Mouse (Mus musculus) embryonic facial prominence, embryonic 11.5 days (tissue): ENCODE measurements at regions not wholly inside any gene's neighbourhood (a gene's known extent, or its start where the extent isn't known, plus 50 kb on each side); places are given as distances from the start of the nearest gene placed in this dataset.

Experiments used
- ATAC-seq: fragments of 200-750 bp; cut with Nextera tagmentation; replicated peaks from 2 replicates; pipeline ENCODE4 v1.8.0; 2017; ENCODE audit warnings: low read depth; ENCODE audit not compliant: insufficient number of reproducible peaks, low FRiP score, low TSS enrichment
- DNase-seq: peaks from one replicate; pipeline ENCODE4 v3.0.0-alpha.2; 2015; ENCODE audit warnings: low spot score
- H3K27ac ChIP-seq: fragments of 300-500 bp; sonication (generic); replicated peaks from 2 replicates; pipeline ENCODE4 v1.5.1; 2014; ENCODE audit warnings: mild to moderate bottlenecking, low read depth, low read length, control low read depth
- H3K27me3 ChIP-seq: fragments of 300-500 bp; sonication (generic); 2 replicates; pipeline ENCODE4 v1.6.1; 2014; ENCODE audit warnings: mild to moderate bottlenecking, low read length, moderate library complexity, mixed read lengths; ENCODE audit not compliant: control insufficient read depth, insufficient read depth
- H3K36me3 ChIP-seq: fragments of 300-500 bp; sonication (generic); replicated peaks from 2 replicates; pipeline ENCODE4 v1.6.1; 2014; ENCODE audit warnings: low read depth, mild to moderate bottlenecking, low read length, moderate library complexity, mixed read lengths; ENCODE audit not compliant: control insufficient read depth, insufficient read depth
- H3K4me1 ChIP-seq: fragments of 300-500 bp; sonication (generic); 2 replicates; pipeline ENCODE4 v1.6.1; 2014; ENCODE audit warnings: low read length, mixed read lengths; ENCODE audit not compliant: control insufficient read depth, insufficient read depth
- H3K4me2 ChIP-seq: fragments of 300-500 bp; sonication (generic); 2 replicates; pipeline ENCODE4 v1.6.1; 2014; ENCODE audit warnings: low read depth, mild to moderate bottlenecking, control low read depth, low read length, moderate library complexity
- H3K4me3 ChIP-seq: fragments of 300-500 bp; sonication (generic); 2 replicates; pipeline ENCODE4 v1.5.1; 2014; ENCODE audit warnings: low read depth, low read length, control low read depth
- H3K9ac ChIP-seq: fragments of 300-500 bp; sonication (generic); replicated peaks from 2 replicates; pipeline ENCODE4 v1.6.1; 2014; ENCODE audit warnings: mild to moderate bottlenecking, control low read depth, low read length
- H3K9me3 ChIP-seq: fragments of 300-500 bp; sonication (generic); replicated peaks from 2 replicates; pipeline ENCODE4 v1.6.1; 2016; ENCODE audit warnings: mild to moderate bottlenecking, low read length, inconsistent platforms, mixed read lengths; ENCODE audit not compliant: control insufficient read depth
- WGBS: fragments of 180-500 bp; shearing (Covaris S2); extraction: QIAGEN DNeasy Blood & Tissue Kit; methylation state at CpG from one replicate; pipeline ENCODE4 v1.1.7; 2014; 5-methylcytosine and 5-hydroxymethylcytosine counted together

- Histone ChIP-seq H3K4me2 (no peak overlapping the region), H3K9me3 (no peaks in the 10 kb centered on the region), H3K4me3 (no peak overlapping the region), H3K27ac (no peak overlapping the region), H3K9ac (no peak overlapping the region), H3K36me3 (no peaks in the 10 kb centered on the region), H3K27me3 (no peaks in the 10 kb centered on the region; the same call in 1 of the 2 replicates), H3K4me1 (peaks cover 3% of the 10 kb centered on the region; the same call in 1 of the 2 replicates)
- 48% methylated on average over 1 of the region's 1 CpGs for WGBS
- ATAC-seq = no peak
- no peak for DNase-seq
Observed at GRCm38 (mm10) chr3:154387271-154387670, 56.8 kb upstream of the Lhx8 start.

GRCm38 (mm10) chr3:154385831-154386312, 55.4 kb upstream of the Lhx8 start:
- Histone ChIP-seq H3K27me3 (no peaks in the 10 kb centered on the region; the same call in 1 of the 2 replicates), H3K4me2 (no peak overlapping the region), H3K4me1 (peaks cover 3% of the 10 kb centered on the region; the same call in 1 of the 2 replicates), H3K9me3 (no peaks in the 10 kb centered on the region), H3K9ac (no peak overlapping the region), H3K4me3 (no peak overlapping the region), H3K27ac (no peak overlapping the region), H3K36me3 (no peaks in the 10 kb centered on the region)
- 0 out of 2 replicates have a peak, but pooled peaks have one; percentile 39 for ATAC-seq
- WGBS = 6% methylated on average over 10 of the region's 10 CpGs
- DNase-seq = peak; percentile 81

- DNase-seq (no peak), ATAC-seq (no peak)
- peaks cover 3% of the 10 kb centered on the region; the same call in 1 of the 2 replicates for H3K4me1 ChIP-seq
- H3K4me3 ChIP-seq = no peak overlapping the region
- no peak overlapping the region for H3K27ac ChIP-seq
- H3K36me3 ChIP-seq = no peaks in the 10 kb centered on the region
- H3K27me3 ChIP-seq = no peaks in the 10 kb centered on the region; the same call in 1 of the 2 replicates
- H3K4me2 ChIP-seq = no peak overlapping the region
- H3K9ac ChIP-seq = no peak overlapping the region
- WGBS = 65% methylated on average over 6 of the region's 6 CpGs
- no peaks in the 10 kb centered on the region for H3K9me3 ChIP-seq
Observed at GRCm38 (mm10) chr3:154382811-154383210, 52.4 kb upstream of the Lhx8 start.

GRCm38 (mm10) chr3:154381561-154381960, 51.1 kb upstream of the Lhx8 start:
- Histone ChIP-seq H3K4me1 (peaks cover 3% of the 10 kb centered on the region; the same call in 1 of the 2 replicates), H3K4me2 (no peak overlapping the region), H3K9me3 (no peaks in the 10 kb centered on the region), H3K27ac (no peak overlapping the region), H3K36me3 (no peaks in the 10 kb centered on the region), H3K9ac (no peak overlapping the region), H3K27me3 (no peaks in the 10 kb centered on the region), H3K4me3 (no peak overlapping the region)
- no peak for DNase-seq
- 30% methylated on average over 5 of the region's 5 CpGs for WGBS
- ATAC-seq = no peak
